Mouse (Mus musculus) heart, adult 2 months (tissue): ENCODE data around the gene Capn11.

Source experiments
- CTCF ChIP-seq: fragments of 200-600 bp; IDR thresholded peaks from 2 replicates; pipeline ENCODE4 v1.8.1; 2022; ENCODE audit warnings: antibody characterized with exemption, mild to moderate bottlenecking, moderate library complexity
- EP300 ChIP-seq: fragments of 200-500 bp; IDR thresholded peaks from 2 replicates; pipeline ENCODE4 v1.6.1; 2011; ENCODE audit warnings: low read depth, low read length, control low read depth; ENCODE audit not compliant: insufficient read depth

- TF ChIP-seq CTCF (no peak), EP300 (no peak)
Measured at GRCm38 (mm10) chr17:45601325-45601724, 57.8 kb downstream of the Capn11 start.
